Mouse (Mus musculus) heart, embryonic 10.5 days (tissue): ENCODE measurements around the gene Irak2. TPM values are rescaled to one million over a fixed set of nuclear protein-coding genes. Genes with fewer than 3 reads are reported as not detected.

ENCODE experiments used
- DNase-seq: peaks from one replicate; pipeline ENCODE4 v3.0.0-alpha.2; 2017; ENCODE audit warnings: low spot score
- H3K27ac ChIP-seq: fragments of 300-500 bp; sonication (generic); 2 replicates; pipeline ENCODE4 v1.5.1; 2016; ENCODE audit warnings: mild to moderate bottlenecking
- H3K27me3 ChIP-seq: fragments of 300-500 bp; sonication (generic); 2 replicates; pipeline ENCODE4 v1.6.1; 2016; ENCODE audit warnings: mild to moderate bottlenecking; ENCODE audit not compliant: poor library complexity, insufficient read depth, severe bottlenecking
- H3K36me3 ChIP-seq: fragments of 300-500 bp; sonication (generic); 2 replicates; pipeline ENCODE4 v1.6.1; 2016; ENCODE audit warnings: mild to moderate bottlenecking, moderate library complexity
- H3K4me1 ChIP-seq: fragments of 300-500 bp; sonication (generic); 2 replicates; pipeline ENCODE4 v1.6.1; 2016; ENCODE audit warnings: mild to moderate bottlenecking
- H3K4me3 ChIP-seq: fragments of 300-500 bp; sonication (generic); 2 replicates; pipeline ENCODE4 v1.5.1; 2016; ENCODE audit warnings: mild to moderate bottlenecking, moderate library complexity
- H3K9me3 ChIP-seq: fragments of 300-500 bp; sonication (generic); 2 replicates; pipeline ENCODE4 v1.6.1; 2016; ENCODE audit warnings: mild to moderate bottlenecking, moderate library complexity
- WGBS: fragments of 180-500 bp; shearing (Covaris S2); methylation state at CpG from one replicate; pipeline ENCODE4 v1.1.7; 2016; 5-methylcytosine and 5-hydroxymethylcytosine counted together
- polyA plus RNA-seq: library from polyadenylated mRNA; unstranded; fragments of >200 nt; fragmentation: Nextera tagmentation; extraction: Ambion mirVana; gene quantifications from 2 replicates; pipeline ENCODE4 v1.2.1, GENCODE M21; 2016

Irak2 gene
- polyA plus RNA-seq, 1 experiment from 2014 or later, result 12.5 TPM

GRCm38 (mm10) chr6:113678246-113679012 lies 40.2 kb downstream of the Irak2 start:
- Histone ChIP-seq H3K4me1 (peaks cover 10% of the 10 kb centered on the region), H3K27ac (no peak overlapping the region), H3K27me3 (no peaks in the 10 kb centered on the region), H3K36me3 (0 out of 2 replicates have a peak, but pooled peaks cover 3% of the 10 kb centered on the region), H3K4me3 (no peak overlapping the region), H3K9me3 (no peaks in the 10 kb centered on the region)
- DNase-seq, result no peak
- 79% methylated on average over 14 of the region's 14 CpGs for WGBS

DNA sequence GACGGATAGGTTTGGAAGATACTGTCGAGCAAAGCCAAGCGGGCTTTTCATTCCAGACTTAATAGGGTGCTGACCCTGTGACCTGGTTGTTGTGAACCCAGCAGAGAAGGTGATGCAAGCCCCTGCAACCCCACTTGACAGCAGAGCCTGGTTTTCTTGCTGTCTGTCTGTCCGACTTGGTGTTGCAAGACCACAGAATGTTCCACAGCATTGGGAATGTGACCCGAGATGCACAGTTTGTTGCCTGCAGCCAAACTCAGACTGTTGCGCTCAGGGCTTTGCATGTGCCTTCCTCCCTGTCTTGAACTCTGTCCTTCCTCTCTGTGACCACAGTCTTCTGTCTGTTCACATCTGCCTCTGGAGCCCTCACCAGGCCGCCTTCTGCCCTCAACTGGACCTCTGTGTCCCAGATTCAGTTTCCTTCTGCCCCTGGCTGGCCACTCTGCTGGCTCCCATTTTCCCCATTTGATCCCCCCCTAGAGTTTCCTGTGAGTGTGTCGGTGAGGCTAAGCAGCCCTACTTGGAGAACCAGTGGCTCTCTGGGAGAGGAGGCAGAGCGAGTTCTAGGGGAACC lies 41.8 kb downstream of the Irak2 start:
- Histone ChIP-seq H3K4me3 (no peak overlapping the region), H3K27ac (no peak overlapping the region), H3K36me3 (0 out of 2 replicates have a peak, but pooled peaks cover 8% of the 10 kb centered on the region), H3K4me1 (peaks cover 10% of the 10 kb centered on the region), H3K9me3 (no peaks in the 10 kb centered on the region), H3K27me3 (no peaks in the 10 kb centered on the region)
- no peak for DNase-seq
- WGBS, result 78% methylated on average over 9 of the region's 9 CpGs

- 13% methylated on average over 4 of the region's 4 CpGs for WGBS
- no peaks in the 10 kb centered on the region for H3K9me3 ChIP-seq
- H3K4me3 ChIP-seq, result no peak overlapping the region
- peaks cover 10% of the 10 kb centered on the region for H3K4me1 ChIP-seq
- 0 out of 2 replicates have a peak, but pooled peaks cover 8% of the 10 kb centered on the region for H3K36me3 ChIP-seq
- peak; percentile 91 for DNase-seq
- no peak overlapping the region for H3K27ac ChIP-seq
- H3K27me3 ChIP-seq, result no peaks in the 10 kb centered on the region
Measured at GRCm38 (mm10) chr6:113681271-113681670, 43.0 kb downstream of the Irak2 start.

DNA sequence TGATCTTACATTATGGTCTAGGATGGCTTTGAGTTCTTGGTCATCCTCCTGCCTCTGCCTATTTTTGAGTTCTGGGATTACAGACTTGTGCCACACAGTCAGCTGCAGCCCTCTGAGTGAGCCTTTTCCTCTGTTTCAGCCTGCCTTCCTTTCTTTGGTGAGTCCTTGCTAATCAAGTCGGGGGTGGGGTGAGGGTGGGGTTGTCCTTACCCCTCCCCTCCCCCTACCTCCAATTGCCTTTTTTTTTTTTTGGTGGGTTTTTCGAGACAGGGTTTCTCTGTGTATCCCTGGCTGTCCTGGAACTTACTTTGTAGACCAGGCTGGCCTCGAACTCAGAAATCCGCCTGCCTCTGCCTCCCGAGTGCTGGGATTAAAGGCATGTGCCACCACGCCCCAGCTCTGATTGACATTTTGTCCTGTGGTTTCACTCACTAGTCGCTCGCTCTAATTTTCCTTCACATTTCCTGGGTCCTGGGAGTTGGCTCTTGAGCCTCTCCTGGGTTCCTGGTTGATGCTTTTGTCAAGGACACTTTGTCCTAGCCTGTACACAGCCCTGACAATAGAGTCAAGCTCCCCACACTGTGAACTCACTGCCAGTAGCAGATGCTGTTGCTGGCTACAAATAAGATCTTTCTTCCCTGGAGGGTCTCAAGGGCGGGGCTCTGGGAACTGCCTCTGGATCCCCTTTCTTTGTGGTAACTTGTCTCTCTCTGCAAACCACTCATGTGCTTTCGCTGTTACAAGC lies 45.0 kb downstream of the Irak2 start:
- Histone ChIP-seq H3K4me3 (no peak overlapping the region), H3K9me3 (no peaks in the 10 kb centered on the region), H3K36me3 (peaks cover 12% of the 10 kb centered on the region; the same call in 1 of the 2 replicates), H3K27me3 (no peaks in the 10 kb centered on the region), H3K4me1 (peaks cover 25% of the 10 kb centered on the region), H3K27ac (no peak overlapping the region)
- DNase-seq, result no peak
- WGBS, result 85% methylated on average over 10 of the region's 10 CpGs

- Histone ChIP-seq H3K4me1 (peaks cover 42% of the 10 kb centered on the region), H3K27ac (peak overlapping the region; percentile 12), H3K27me3 (no peaks in the 10 kb centered on the region), H3K9me3 (no peaks in the 10 kb centered on the region), H3K36me3 (peaks cover 12% of the 10 kb centered on the region; the same call in 1 of the 2 replicates), H3K4me3 (no peak overlapping the region)
- DNase-seq, result no peak
- WGBS, result 45% methylated on average over 8 of the region's 8 CpGs
Measured at GRCm38 (mm10) chr6:113686551-113687125, 48.4 kb downstream of the Irak2 start.

DNA sequence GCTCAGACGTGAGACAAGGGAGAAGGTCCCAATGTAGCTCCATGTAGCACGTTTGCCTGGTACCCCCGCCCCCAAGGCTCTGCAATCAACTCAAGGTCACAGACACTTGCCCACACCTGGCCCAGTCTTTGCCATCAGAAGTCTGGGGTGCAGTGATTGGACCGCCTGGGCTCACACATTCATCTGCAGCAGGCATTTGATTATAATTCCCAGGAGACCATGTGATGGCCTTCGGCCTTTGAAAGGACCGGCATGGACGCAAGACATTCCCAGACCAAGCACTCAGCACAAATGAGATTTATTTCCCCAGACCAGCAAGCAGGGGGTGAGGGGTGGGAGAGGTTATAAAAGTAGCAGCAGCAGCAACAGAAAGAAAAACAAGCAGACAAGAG lies 51.7 kb downstream of the Irak2 start:
- H3K4me1 ChIP-seq, result peaks cover 57% of the 10 kb centered on the region
- H3K27ac ChIP-seq, result peak overlapping the region; percentile 93
- no peaks in the 10 kb centered on the region for H3K9me3 ChIP-seq
- peak overlapping the region; percentile 47; the same call in 1 of the 2 replicates for H3K4me3 ChIP-seq
- peak; percentile 85 for DNase-seq
- H3K27me3 ChIP-seq, result no peaks in the 10 kb centered on the region
- 8% methylated on average over 7 of the region's 7 CpGs for WGBS
- H3K36me3 ChIP-seq, result peaks cover 15% of the 10 kb centered on the region

DNA sequence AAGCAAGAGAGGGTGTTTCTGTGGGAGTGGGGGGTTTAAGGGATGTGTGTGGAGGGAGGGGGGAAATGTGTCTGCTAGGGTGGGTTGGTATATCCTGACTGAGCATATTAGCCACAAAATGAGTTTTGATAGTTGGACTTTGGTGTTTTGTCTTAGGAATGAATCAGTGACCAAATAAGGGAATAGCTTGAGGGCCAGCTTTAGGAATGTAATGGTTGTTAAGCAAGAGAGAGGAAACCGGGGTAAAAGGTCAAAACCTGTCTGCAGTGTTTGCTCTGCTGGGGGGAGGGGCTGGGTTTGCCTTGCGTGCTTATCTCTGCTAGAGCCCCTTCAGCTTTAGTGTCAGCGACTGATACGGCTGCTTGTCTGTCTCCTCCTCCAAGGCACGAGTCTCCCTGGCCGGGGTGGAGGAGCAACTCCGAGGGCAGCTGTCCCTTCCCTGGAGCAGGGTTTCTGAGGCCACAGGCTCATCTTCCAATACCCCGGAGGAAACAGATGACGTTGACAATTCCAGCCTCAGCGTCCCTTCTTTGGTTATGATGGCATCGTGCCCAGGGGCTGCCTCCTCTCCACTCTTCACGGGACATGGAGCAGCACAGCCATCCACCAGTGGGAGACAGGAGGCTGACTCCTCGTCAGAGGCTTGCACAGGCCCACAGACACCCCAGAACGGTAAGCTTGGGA lies 52.3 kb downstream of the Irak2 start:
- peak; percentile 99 for DNase-seq
- peak overlapping the region; percentile 93 for H3K27ac ChIP-seq
- peaks cover 15% of the 10 kb centered on the region for H3K36me3 ChIP-seq
- H3K27me3 ChIP-seq, result no peaks in the 10 kb centered on the region
- H3K4me1 ChIP-seq, result peaks cover 61% of the 10 kb centered on the region
- H3K9me3 ChIP-seq, result no peaks in the 10 kb centered on the region
- WGBS, result under 1% methylated on average over 14 of the region's 14 CpGs
- peak overlapping the region; percentile 47 for H3K4me3 ChIP-seq

- Histone ChIP-seq H3K4me3 (peak overlapping the region; percentile 47), H3K27ac (peak overlapping the region; percentile 93), H3K9me3 (no peaks in the 10 kb centered on the region), H3K4me1 (peaks cover 66% of the 10 kb centered on the region), H3K36me3 (peaks cover 15% of the 10 kb centered on the region), H3K27me3 (no peaks in the 10 kb centered on the region)
- no peak for DNase-seq
- 61% methylated on average over 4 of the region's 4 CpGs for WGBS
Measured at GRCm38 (mm10) chr6:113691084-113691462, 52.8 kb downstream of the Irak2 start.

- no peak for DNase-seq
- H3K4me1 ChIP-seq, result peaks cover 60% of the 10 kb centered on the region
- H3K36me3 ChIP-seq, result peaks cover 14% of the 10 kb centered on the region
- H3K27ac ChIP-seq, result peak overlapping the region; percentile 37; the same call in 1 of the 2 replicates
- H3K4me3 ChIP-seq, result no peak overlapping the region
- H3K27me3 ChIP-seq, result no peaks in the 10 kb centered on the region
- WGBS, result 88% methylated on average over 5 of the region's 5 CpGs
- no peaks in the 10 kb centered on the region for H3K9me3 ChIP-seq
Measured at GRCm38 (mm10) chr6:113692661-113693133, 54.4 kb downstream of the Irak2 start.

DNA sequence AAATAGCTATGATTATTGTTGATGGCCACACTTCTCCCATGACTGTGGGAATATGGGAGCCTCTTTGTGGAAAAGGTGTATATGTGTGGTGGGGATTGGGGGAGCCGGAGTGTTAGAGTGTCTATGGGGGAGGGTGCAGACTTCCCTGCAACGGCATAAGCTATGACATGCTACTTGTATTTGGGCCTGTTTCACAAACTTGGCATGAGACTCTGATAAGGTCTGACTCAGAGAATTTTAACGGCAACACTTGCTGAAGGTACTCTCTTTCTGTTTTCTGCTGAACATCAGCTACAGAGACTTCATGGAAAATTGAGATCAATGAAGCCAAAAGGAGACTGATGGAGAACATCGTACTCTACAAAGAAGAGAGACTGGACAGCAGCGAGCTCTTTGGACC lies 55.1 kb downstream of the Irak2 start:
- Histone ChIP-seq H3K27me3 (no peaks in the 10 kb centered on the region), H3K4me3 (no peak overlapping the region), H3K9me3 (no peaks in the 10 kb centered on the region), H3K36me3 (peaks cover 11% of the 10 kb centered on the region), H3K4me1 (peaks cover 62% of the 10 kb centered on the region), H3K27ac (peak overlapping the region; percentile 37; the same call in 1 of the 2 replicates)
- DNase-seq, result no peak
- whole genome bisulfite sequencing, result 78% methylated on average over 5 of the region's 5 CpGs

DNA sequence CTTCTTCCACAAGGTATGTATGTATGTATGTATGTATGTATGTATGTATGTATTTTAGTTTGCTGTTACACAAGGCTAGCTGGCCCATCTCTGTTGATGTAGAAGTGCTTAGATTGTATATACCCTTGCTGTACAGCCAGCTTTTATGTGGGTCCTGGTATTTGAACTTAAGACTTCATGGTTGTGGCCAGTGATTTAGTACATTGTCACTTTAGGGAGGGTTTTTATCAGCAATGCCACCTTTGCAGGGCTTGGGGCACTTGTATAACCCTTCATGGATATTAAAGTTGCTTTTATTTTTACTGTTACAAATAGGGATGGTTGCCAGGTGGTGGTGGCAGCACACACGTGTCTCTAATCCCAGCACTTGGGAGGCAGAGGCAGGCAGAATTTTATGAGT lies 56.9 kb downstream of the Irak2 start:
- peak overlapping the region; percentile 95; the same call in 1 of the 2 replicates for H3K27ac ChIP-seq
- H3K36me3 ChIP-seq, result peaks cover 19% of the 10 kb centered on the region
- H3K9me3 ChIP-seq, result no peaks in the 10 kb centered on the region
- no peak overlapping the region for H3K4me3 ChIP-seq
- H3K27me3 ChIP-seq, result no peaks in the 10 kb centered on the region
- DNase-seq, result no peak
- H3K4me1 ChIP-seq, result peaks cover 66% of the 10 kb centered on the region
- 68% methylated on average over 1 of the region's 1 CpGs for WGBS

- Histone ChIP-seq H3K4me3 (peak overlapping the region; percentile 95), H3K36me3 (peaks cover 24% of the 10 kb centered on the region), H3K27me3 (no peaks in the 10 kb centered on the region), H3K27ac (peak overlapping the region; percentile 95), H3K4me1 (peaks cover 60% of the 10 kb centered on the region), H3K9me3 (no peaks in the 10 kb centered on the region)
- DNase-seq, result no peak
- 37% methylated on average over 4 of the region's 4 CpGs for WGBS
Measured at GRCm38 (mm10) chr6:113695766-113696355, 57.6 kb downstream of the Irak2 start.
